Mouse (Mus musculus) skeletal muscle tissue, adult 2 months (tissue): ENCODE results near the gene Aff1.

Experiments used
- DNase-seq: peaks from one replicate; pipeline ENCODE4 v3.0.0-alpha.2; 2012; ENCODE audit warnings: low read depth, low spot score

Aff1 gene

DNA sequence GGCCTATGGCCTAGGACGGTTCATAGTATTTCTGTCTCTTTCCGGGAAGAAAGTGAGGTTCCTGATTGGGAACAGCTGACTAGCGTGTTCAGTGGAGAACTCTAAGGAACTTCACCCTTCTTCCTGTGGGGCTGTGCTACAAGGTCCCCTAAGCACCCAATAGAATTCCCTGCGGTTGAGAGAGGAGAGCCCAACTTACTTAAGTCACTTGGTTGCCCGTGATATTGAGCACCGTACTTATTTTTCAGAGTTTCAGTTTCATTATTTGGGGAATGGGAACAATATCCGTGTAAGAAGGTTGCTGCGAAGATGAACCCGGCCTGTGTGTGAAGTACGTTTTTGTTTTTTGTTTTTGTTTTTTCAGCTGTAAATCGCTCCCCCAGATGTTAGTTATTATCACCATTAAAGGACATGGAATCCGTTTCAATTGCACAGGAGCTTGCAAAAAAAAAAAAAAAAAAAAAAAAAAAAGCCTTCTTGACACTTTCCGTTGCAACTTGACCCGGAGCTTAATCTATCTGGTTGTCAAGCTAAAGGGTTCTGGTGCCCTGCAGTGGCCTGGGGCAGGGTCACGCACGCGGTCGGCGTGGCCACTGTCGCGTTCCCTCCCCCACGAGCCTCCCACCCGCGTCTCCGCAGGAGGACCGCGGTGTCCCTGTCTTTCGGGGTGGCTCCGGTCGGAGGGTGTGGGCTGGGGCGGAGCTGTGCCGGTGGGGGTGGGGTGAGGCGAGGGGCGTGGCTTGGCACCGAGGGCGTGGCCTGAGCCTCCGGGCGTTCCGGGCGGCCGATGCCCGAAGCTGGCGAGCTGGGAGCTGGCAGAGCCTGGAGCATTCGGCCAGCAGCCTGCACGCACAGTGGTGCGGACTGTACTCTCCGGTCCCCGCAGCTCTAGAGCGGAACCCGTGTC is at the start of gene Aff1:
TSS of gene Aff1 (plus strand) at position 751 of the 907 bp plus-strand sequence.
- DNase-seq, result peak; percentile 95

DNA sequence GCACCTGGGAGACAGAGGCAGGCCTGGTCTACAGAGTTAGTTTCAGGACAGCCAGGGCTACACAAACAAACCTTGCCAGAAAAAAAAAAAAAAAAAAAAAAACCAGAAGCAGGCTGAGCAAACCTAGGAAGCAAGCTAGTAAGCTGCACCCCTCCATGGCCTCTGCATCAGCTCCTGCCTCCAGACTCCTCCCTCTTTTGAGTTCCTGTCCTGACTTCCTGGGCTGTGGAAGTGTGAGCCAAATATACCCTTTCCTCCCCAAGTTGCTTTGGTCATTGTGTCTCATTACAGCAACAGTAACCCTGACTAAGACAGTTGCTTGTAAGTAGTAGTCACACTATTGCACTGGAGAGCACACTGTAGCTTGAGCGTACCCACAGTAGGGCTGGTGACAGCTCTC is 48.0 kb upstream of the Aff1 start:
- DNase-seq, result no peak

DNA sequence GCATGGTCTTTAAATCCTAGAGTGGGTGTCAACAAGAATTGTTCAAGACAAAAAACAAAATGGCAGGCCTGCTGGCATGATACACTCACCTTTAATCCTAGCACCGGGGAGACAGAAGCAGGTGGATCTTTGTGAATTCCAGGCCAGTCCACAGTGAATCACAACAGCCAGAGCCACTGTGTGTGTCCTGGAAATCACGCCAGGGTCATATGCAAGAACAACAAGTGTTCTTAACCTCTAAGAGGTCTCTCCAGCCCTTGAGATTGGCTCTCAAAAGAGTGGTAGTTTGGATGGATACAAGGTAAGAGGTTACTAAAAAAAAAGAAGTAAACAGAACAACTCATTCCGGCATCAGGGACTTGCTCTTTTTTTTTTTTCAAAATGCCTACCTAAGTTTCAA is 44.9 kb upstream of the Aff1 start:
- DNase-seq, result no peak

DNA sequence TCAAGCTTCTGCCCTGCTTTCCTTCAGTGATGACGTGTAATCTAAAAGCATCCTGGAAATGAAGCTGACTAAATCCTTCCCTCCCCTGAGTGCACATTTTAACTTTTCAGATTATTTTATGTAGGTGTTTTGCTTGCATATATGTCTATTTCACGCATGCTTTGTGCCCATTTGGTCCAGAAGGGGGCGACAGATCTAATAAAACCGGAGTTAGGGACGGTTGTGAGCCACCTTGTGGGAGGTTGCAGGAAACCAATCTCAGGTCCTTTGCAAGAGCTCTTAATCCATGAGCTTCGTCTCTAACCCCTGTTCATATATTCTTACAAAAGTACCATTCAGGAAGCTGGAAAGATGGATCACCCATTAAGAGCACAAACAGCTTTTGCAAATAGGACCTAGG is 37.9 kb upstream of the Aff1 start:
- no peak for DNase-seq

DNA sequence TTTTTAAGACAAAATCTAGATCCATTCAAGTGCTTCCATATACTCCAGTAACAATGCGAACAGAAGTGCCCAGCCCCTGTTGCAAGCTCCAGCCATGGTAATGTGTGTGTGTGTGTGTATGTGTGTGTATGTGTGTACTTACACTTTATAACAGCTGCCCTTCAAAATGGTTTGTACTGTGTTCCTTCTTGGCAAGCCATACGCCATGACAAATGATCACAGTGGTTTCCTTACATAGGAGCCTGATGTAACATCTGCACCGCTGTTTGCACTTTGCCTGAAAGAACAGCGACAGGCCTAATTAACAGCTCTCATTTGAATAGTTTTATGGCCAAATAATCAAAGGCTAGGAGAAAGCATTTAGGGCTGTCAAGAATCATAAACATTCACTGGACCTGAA is 37.4 kb upstream of the Aff1 start:
- DNase-seq, result no peak

DNA sequence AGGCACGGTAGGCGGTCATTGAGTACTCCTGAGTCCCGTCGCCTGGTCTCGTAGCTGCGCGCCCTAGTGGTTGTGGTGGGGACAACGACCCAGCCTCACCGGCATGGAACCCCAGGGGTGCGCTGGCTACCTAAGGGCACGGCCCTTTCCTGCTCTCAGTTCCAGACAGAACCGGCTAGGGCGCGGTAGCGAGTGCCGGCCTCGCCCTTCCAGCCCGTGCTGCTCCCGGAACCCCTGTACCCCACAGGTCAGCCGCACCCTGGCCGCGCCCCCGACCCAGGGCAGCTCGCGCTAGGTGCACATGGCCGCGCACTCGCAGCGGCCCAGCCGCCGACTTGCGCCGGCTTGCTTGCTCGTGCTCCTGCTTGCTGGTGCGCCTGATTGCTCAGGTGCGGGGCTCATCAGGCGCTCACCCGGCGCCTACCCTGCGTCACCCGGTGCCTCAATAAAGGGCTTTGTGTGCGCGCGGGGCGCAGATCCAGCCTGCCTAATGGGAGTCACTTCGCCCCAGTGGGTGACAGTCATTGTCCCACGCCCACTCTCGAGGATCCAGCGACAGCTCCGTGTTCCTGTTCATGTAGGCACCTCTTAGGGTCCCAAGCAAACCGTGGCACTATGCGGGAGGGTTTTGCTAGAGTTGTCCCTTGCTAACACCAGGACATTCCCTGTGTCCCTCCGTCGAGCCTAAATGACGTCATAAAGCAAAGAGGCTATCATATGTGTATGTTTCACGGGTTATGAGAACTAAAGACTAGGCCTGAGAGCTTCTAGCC is 36.6 kb upstream of the Aff1 start, which contains the start of gene 1700016H13Rik:
TSS of gene 1700016H13Rik (minus strand) at position 665 of the 773 bp plus-strand sequence.
- no peak for DNase-seq

DNA sequence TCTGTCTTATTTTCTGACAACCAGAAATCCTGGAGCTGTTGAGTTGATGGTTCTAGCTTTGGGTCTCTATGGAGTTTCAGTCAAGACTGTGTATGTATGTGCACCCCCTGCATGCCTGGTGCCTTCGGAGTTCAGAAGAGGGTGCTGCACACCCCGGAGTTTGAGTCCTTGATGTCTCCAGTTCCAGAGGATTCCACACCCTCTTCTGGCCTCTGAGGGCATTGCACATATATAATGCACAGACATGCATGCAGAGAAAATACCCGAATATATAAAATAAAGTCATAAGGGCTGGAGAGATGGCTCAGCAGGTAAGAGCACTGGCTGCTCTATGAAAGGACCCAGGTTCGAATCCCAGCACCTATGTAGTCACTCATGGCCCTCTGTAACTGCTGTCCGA is 33.3 kb upstream of the Aff1 start:
- no peak for DNase-seq

DNA sequence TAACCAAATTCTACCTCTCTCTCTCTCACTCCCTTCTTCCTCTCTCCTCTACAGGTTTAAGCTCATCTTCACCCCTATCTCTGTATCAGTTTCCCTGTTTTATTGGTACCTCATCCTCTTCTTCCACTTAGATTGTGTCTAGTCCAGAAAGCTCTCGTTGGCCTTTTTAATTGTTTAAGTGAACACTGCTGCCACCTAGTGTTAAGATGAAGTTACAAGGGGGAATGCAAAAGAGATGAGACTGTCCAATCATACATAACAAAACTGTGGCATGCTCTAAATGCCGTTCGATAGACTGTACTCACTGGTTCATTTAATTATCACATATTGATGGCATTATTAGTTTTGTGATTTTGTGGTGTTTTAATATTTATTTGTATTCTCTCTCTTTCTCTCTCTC is 32.6 kb upstream of the Aff1 start:
- peak; percentile 46 for DNase-seq

DNA sequence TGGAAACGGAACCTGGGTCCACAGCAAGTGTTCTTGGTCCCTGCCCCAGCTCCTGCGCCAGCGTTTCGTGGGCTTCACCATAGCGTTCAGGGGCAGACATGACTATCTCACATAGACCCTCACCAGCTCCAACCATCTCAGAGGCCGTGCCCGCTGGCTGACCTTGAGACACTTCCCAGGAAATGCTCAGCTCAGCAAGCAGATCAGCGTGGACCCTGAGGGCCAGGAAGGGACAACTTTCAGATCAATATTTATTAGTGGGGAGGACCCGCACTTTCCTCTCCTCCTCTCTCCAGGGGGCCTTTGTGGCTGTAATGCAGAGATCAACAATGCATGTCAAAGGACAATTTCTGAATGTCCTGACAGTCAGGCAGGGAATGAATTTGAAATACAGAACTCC is 27.2 kb upstream of the Aff1 start:
- DNase-seq, result no peak

DNA sequence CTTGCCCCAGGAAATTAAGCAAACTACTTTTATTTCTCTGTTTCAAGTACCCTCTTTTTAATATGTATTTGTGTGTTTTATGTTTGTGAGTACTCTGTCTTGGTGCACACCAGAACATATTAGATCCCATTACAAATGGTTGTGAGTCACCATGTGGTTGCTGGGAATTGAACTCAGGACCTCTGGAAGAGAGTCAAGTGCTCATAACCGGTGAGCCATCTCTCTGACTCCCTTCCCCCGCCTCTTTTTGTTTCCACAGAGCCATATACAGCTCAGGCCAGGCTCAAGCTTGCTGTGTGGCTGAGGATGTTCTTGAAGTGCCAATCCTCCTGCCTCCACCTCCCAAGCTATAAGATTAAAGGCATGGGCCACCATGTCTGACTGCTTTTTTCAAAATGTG is 26.3 kb upstream of the Aff1 start:
- no peak for DNase-seq

DNA sequence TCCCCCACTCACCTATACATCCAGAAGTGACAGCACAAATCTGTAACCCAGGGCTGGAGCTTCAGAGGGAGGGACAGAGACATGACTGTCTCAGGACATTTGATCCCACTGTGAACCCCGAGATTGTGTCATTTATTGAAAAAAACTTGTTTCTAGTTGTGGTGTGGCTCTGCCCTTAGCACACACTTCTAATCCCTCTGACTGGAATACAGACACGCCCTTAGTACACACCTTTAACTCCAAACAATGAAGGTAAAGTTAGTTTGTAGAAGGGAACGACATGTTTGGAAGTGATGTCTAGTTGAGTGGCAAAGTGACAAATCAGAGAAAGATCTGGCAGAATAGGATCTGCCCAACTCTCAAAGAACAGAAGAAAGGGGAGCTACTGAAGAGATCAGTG is 20.3 kb upstream of the Aff1 start:
- DNase-seq, result no peak

DNA sequence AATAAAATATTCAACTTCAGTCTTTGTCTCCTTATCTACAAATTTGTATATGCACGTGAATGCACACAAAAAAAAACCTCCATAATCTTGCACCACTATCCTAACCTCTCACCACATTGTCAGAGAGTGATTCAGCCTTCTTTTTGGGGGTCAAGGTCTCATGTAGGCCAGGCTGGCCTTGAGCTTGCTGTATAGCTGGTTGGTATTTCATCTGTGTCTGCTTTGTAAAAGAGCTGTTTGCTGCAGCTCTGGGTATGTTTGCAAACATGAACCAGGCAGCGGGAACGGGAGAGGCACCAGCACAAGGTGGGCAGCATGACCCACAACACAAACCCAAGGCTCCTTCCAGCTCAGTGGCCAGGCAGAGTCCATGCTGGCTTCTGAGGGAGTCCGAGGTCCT is 18.6 kb upstream of the Aff1 start:
- no peak for DNase-seq

DNA sequence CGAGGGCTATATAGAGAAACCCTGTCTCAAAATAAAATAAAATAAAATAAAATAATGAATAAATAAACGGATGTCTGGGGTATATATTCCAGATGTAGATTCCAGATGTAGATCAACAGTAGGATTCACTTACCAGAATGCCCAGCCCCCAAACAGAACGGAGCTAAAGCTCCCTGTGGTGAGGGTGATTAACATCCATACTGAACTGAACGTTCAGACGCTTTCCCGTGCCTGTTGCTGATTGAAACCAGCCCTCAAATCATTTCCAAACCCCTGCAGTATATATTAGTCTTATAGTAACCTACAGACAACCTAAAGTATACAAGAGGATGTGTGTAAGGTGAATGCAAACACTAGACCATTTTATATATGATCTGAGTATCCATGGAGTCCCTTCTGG is 17.7 kb upstream of the Aff1 start:
- no peak for DNase-seq

DNA sequence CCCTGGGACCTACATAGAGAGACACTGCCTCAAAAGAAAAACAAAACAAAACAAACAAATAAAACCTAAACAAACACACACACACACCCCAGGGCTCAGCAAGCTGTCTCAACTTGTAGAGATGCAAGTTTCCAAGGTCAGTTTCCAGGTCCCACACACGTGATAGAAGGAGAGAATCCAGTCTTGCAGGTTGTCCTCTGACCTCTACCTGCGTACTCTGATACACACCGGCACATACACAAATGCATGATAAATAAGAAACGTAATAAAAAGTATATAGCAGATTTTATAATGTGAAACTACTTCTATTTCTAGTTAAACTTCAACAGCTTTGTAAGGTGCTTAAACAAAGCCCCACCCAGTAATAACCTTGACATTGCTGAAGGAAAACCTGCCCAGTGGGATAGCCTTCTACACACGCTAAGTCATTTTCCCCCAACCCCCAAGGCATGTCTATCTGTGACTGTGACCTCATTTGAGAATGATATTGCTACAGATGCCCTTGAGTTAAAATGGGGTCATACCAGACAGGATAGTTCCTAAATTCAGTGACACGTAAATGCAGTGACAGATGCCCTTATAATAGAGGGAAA is 15.8 kb upstream of the Aff1 start:
- no peak for DNase-seq

DNA sequence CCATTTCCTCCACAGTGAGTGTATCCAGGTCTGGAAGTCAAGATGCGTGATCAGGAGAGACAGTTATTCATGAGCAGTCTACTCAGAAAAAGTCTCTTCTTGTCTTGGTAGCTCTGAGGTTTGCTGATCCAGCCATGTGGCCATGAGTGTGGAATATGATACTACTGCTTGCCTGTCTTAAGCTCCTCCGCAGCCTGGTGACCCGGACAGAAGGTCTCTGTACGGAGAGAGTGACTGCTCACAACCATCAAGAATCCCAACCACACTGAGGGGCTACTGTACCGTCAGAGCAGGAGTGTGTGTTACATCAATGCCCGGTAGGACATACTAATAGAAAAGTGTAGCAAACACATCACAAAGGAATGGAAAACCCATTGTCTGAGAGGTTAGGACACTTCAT is 14.3 kb upstream of the Aff1 start:
- no peak for DNase-seq

DNA sequence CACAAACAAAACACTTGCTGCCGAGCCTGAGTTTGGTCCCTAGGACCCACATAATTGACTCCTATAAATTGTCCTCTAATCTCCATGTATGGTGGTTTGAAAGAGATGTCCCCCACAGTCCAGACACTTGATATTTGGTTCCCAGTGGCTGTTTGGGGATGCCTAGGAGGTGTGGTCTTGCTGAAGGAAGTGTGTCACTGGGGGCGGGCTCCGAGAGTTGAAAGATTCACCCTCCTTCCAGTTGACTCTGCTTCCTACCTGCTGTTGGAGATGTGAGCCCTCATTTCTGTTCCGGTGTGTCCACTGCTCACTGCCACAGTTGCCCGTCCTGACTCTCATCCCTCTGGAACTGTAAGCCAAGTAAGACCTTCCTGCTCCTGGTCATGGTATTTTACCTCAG is 13.2 kb upstream of the Aff1 start:
- DNase-seq, result no peak

DNA sequence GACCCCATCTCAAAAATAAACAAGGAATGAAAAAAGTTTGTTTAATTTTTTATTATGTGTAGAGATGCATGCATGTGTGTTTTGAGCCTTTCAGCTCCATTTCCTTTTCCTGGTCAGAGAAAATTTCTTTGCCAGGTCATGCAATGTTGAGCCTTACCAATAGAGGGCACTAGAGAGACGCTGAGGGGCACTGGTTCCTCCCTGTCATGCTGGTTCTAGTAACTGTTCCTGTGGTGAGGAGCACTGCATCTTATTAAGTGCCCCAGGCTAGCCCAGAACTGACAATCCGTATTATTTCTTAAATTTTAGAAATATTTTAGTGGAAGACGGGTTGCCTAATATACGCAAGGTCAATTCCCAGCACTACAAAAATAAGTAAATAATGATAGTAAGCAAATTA is 11.8 kb upstream of the Aff1 start:
- DNase-seq, result peak; percentile 75

DNA sequence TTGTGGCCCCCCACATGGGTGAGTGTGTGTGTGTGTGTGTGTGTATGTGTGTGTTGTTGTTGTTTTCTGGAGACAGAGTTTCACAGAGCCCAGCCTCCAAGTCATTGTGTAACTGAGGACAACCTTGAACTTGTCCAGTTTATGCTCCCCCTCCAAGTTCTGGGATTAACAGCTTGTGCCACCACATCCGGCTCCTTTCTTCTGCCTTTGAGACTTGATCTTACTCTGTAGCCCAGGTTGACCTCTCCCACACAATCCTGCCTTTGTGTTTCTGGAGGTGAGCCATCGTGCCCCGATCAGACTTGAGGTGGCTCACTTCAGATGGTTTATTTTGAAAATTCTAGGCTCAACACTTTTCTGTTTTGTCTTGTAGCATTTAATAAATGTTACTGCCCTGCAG is 10.3 kb upstream of the Aff1 start:
- DNase-seq, result no peak

DNA sequence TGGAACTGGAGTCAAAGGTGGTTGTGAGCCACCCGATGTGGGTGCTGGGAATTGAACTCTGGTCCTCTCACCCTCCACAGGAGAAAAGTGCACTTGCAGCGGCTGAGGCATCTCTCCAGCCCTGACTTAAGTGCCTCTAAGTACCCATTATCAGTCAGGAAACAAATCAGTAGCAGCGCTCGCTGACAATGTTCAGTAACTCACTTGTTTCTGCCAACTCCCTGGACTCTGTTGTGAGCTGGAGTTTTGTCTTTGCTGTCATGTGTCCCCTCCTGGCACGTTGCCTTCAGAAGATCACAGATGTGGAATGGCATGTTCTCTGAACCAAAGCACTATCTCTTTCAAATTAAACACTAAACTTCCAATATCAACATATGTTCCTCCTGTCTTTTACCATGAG is 2.5 kb upstream of the Aff1 start:
- no peak for DNase-seq

DNA sequence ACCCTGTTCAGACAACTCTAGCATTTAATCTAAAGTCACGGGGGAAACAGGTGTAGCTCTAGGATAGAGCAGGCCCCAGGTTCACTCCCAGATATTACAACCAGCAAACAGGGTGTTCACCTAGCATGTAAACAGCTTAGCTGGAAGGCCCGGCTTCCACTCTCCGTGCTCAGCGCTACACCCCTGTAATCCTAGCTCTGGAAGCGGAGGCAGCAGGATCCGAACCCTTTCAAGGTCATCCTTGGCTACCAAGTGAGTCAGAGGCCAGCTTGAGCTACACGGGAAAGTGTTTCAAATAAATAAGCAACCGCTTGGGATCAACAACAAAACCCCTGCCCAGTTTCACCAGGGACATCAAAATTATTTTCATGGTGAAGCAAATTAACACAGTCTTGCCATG is 2.0 kb upstream of the Aff1 start:
- no peak for DNase-seq

DNA sequence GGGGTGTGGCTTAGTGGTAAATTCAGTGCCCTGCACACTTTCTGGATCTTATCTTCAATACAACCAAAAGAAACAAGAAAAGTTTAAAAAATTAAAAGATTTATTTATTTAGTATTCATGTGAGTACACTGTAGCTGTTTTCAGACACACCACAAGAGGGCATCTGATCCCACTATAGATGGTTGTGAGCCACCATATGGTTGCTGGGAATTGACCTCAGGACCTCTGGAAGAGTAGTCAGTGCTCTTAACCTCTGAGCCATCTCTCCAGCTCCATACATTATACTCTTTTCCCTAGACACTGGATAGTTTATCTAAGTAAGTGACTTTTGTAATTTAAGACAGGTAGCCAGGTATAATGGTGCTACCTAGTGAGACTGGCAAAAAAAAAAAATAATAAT is 1.0 kb upstream of the Aff1 start:
- no peak for DNase-seq

DNA sequence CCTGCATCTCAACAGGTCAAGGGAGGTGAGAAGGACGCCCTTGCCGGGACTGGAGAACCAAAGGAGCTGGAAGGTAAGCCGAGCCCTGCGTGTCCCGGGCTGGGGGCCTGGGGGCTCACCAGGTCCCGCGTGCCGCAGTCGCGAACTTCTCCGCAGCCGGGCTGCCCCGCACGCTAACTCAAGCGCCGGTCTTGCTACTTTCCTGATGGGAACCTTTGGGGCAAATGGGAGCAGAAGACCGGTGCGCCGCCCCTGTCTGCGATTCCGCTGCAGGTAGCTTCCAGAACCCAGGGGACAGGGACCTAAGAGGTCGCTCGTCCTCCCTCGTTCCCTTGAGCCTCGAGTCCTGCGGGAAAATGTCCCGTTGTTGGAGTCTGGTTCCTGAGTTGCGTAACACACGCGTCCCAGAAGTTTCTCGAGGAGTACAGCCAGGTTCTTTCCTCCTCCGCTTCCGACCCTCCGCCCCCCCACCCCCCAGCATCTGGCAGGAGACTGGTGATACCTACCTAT is 412 bp downstream of the Aff1 start:
- DNase-seq, result peak; percentile 73
